Comparison of ENCODE assay signal across 27 mouse cellular contexts in genomic region chr19:53671432-53671831, GRCm38 (mm10). TPM values are rescaled to one million over a fixed set of nuclear protein-coding genes. Genes with fewer than 3 reads are reported as not detected.
DNase-seq lines count a peak whose midpoint lies in the region; ATAC-seq and TF ChIP-seq lines count a peak whose summit lies in the region.
"Had no signal": no experiment of that assay in that cellular context is flagged by ENCODE, and none has a peak within 500 bp of the region (broad histone marks: within the 10 kb centered on the region; RNA-seq: fewer than 3 reads in every experiment).

No protein-coding gene starts in this region.

- 50% methylated on average over 3 of the region's 3 CpGs for WGBS in midbrain, embryonic 10.5 days
- 60% methylated on average over 3 of the region's 3 CpGs for WGBS in midbrain, embryonic 15.5 days
- 36% methylated on average over 3 of the region's 3 CpGs for WGBS in heart, embryonic 13.5 days

- H3K4me1 ChIP-seq in midbrain, embryonic 10.5 days, result peaks cover 29% of the 10 kb centered on the region
- peaks cover 17% of the 10 kb centered on the region for H3K4me1 ChIP-seq in midbrain, embryonic 15.5 days
- H3K4me1 ChIP-seq in heart, embryonic 13.5 days, result peaks cover 61% of the 10 kb centered on the region

- no peak for TF ChIP-seq CTCF in gastrocnemius, adult 2 months (IDR thresholded peaks at IDR 0.05)

- H3K27me3 ChIP-seq in midbrain, embryonic 10.5 days (ENCODE audit: low read depth, poor library complexity, severe bottlenecking), result peaks cover 76% of the 10 kb centered on the region
- H3K27me3 ChIP-seq in midbrain, embryonic 15.5 days (replicated peaks), result peaks cover 30% of the 10 kb centered on the region
- H3K27me3 ChIP-seq in heart, embryonic 13.5 days (replicated peaks), result peaks cover 26% of the 10 kb centered on the region

- H3K27ac ChIP-seq in gastrocnemius, adult 2 months, result peak overlapping the region; percentile 87
- H3K27ac ChIP-seq in midbrain, embryonic 10.5 days (replicated peaks), result no peak overlapping the region
- H3K27ac ChIP-seq in midbrain, embryonic 15.5 days, result no peak overlapping the region
- H3K27ac ChIP-seq in heart, embryonic 13.5 days (replicated peaks), result peak overlapping the region; percentile 92
- H3K27ac ChIP-seq: embryonic facial prominence, embryonic 13.5 days; hindbrain, embryonic 13.5 days; kidney, embryonic 15.5 days; limb, embryonic 12.5 days; neural tube, embryonic 13.5 days had no signal

- no peak overlapping the region for H3K4me3 ChIP-seq in gastrocnemius, adult 2 months
- H3K4me3 ChIP-seq in midbrain, embryonic 10.5 days, result no peak overlapping the region
- no peak overlapping the region for H3K4me3 ChIP-seq in midbrain, embryonic 15.5 days
- H3K4me3 ChIP-seq in heart, embryonic 13.5 days, result no peak overlapping the region
- H3K4me3 ChIP-seq: embryonic facial prominence, embryonic 13.5 days; erythroblast, embryonic 14.5 days; hindbrain, embryonic 13.5 days; kidney, embryonic 15.5 days; limb, embryonic 12.5 days; myocyte; neural tube, embryonic 13.5 days had no signal

- no peaks in the 10 kb centered on the region for H3K9me3 ChIP-seq in midbrain, embryonic 10.5 days (replicated peaks)
- no peaks in the 10 kb centered on the region for H3K9me3 ChIP-seq in midbrain, embryonic 15.5 days
- H3K9me3 ChIP-seq in heart, embryonic 13.5 days, result no peaks in the 10 kb centered on the region
- H3K9me3 ChIP-seq: embryonic facial prominence, embryonic 13.5 days; hindbrain, embryonic 13.5 days; kidney, embryonic 15.5 days; limb, embryonic 12.5 days; neural tube, embryonic 13.5 days had no signal

- no peak for ATAC-seq in midbrain, embryonic 15.5 days (replicated peaks)
- no peak for ATAC-seq in heart, embryonic 13.5 days (ENCODE audit: extremely low read depth, insufficient number of reproducible peaks, low FRiP score, low TSS enrichment)
- ATAC-seq: forebrain, embryonic 14.5 days; liver, postnatal 0 days; Patski had no signal

- no peak overlapping the region for H3K9ac ChIP-seq in midbrain, embryonic 15.5 days
- H3K9ac ChIP-seq in heart, embryonic 13.5 days, result peak overlapping the region; percentile 72
- H3K9ac ChIP-seq: embryonic facial prominence, embryonic 13.5 days; hindbrain, embryonic 13.5 days; kidney, embryonic 15.5 days; limb, embryonic 12.5 days; liver, postnatal 0 days; neural tube, embryonic 13.5 days had no signal

- intact Hi-C loops in gastrocnemius, adult 2 months (cut with DNase I), result no loop called here
- intact Hi-C loops in gastrocnemius, postnatal 36 days (cut with DNase I), result loop anchor here (10.0 kb wide), 1 partner anchor 53 kb away; no protein-coding TSS in a partner anchor

- H3K36me3 ChIP-seq in midbrain, embryonic 10.5 days, result no peaks in the 10 kb centered on the region
- H3K36me3 ChIP-seq in midbrain, embryonic 15.5 days (replicated peaks), result no peaks in the 10 kb centered on the region
- H3K36me3 ChIP-seq in heart, embryonic 13.5 days, result no peaks in the 10 kb centered on the region
- H3K36me3 ChIP-seq: embryonic facial prominence, embryonic 13.5 days; hindbrain, embryonic 13.5 days; kidney, embryonic 15.5 days; limb, embryonic 12.5 days; neural tube, embryonic 13.5 days had no signal

- no peak overlapping the region for H3K4me2 ChIP-seq in midbrain, embryonic 15.5 days
- H3K4me2 ChIP-seq in heart, embryonic 13.5 days, result peak overlapping the region; percentile 54; the same call in 1 of the 2 replicates
- H3K4me2 ChIP-seq: embryonic facial prominence, embryonic 13.5 days; hindbrain, embryonic 13.5 days; kidney, embryonic 15.5 days; limb, embryonic 12.5 days; liver, embryonic 11.5 days; neural tube, embryonic 13.5 days had no signal

- DNase-seq in gastrocnemius, adult 2 months, result no peak
- no peak for DNase-seq in gastrocnemius, postnatal 36 days
- DNase-seq in midbrain, embryonic 10.5 days (ENCODE audit: low spot score), result peak; percentile 25
- DNase-seq in heart, postnatal 4 days, result peak; percentile 44
- DNase-seq in lung, postnatal 25 days (ENCODE audit: low spot score), result no peak
- no peak for DNase-seq in ovary, postnatal 14 days (ENCODE audit: low spot score)
- DNase-seq: adrenal gland, postnatal 14 days; cerebellum, adult 8-10 months; cerebellum, postnatal 36 days; embryo, embryonic 11 days; kidney, adult 11 months; kidney, postnatal 36 days; layer of hippocampus, postnatal 36 days; liver, postnatal 0 days; lung, postnatal 10 days had no signal

RNA-seq across cellular contexts. Expression of gene Rbm20, which starts 5.7 kb away (rescaled TPM):
- total RNA-seq in gastrocnemius, adult 2 months (2021), result 10 to 100 TPM; 72.6 to 73.2 TPM
- 10 to 100 TPM; 73.8 to 83.8 TPM for total RNA-seq in gastrocnemius, postnatal 36 days (2021)
- polyA plus RNA-seq in midbrain, embryonic 10.5 days (2016; fragmentation: Nextera tagmentation; extraction: Ambion mirVana), result 0.52 and 0.75 TPM in 2 replicates
- polyA plus RNA-seq in midbrain, embryonic 15.5 days (2015; fragmentation: Nextera tagmentation; extraction: Ambion mirVana), result 0.87 and 1.0 TPM in 2 replicates
- polyA plus RNA-seq in heart, embryonic 13.5 days (2015; fragmentation: Nextera tagmentation; extraction: Ambion mirVana), result 33.1 and 36.3 TPM in 2 replicates
- total RNA-seq in heart, postnatal 4 days (2021), result 100 to 1,000 TPM; 265 to 287 TPM
- polyA plus RNA-seq: erythroblast, embryonic 14.5 days had no signal

Comparison
In these comparisons a context has a peak if more than half of its experiments do, and no peak if none do; other contexts are left out.
1. DNase-seq: peak in midbrain, embryonic 10.5 days (single experiment) and heart, postnatal 4 days (single experiment); none in gastrocnemius, adult 2 months (single experiment), gastrocnemius, postnatal 36 days (0 of 2), lung, postnatal 25 days (single experiment) and ovary, postnatal 14 days (single experiment).
2. H3K27ac ChIP-seq: peak in gastrocnemius, adult 2 months (single experiment) and heart, embryonic 13.5 days (single experiment); none in midbrain, embryonic 10.5 days (single experiment) and midbrain, embryonic 15.5 days (single experiment).